Mouse (Mus musculus) lung, embryonic 16.5 days (tissue): ENCODE results near the gene Lsm7. TPM values are rescaled to one million over a fixed set of nuclear protein-coding genes. Genes with fewer than 3 reads are reported as not detected.

ENCODE experiments used
- ATAC-seq: fragments of 200-750 bp; cut with Nextera tagmentation; 2 replicates; pipeline ENCODE4 v1.8.0; 2017; ENCODE audit warnings: low read depth, mild to moderate bottlenecking, moderate library complexity
- H3K27ac ChIP-seq: fragments of 300-500 bp; sonication (generic); 2 replicates; pipeline ENCODE4 v1.5.1; 2014; ENCODE audit warnings: mild to moderate bottlenecking, control low read depth, low read length
- H3K27me3 ChIP-seq: fragments of 300-500 bp; sonication (generic); 2 replicates; pipeline ENCODE4 v1.6.1; 2014; ENCODE audit warnings: low read depth, low read length, mixed read lengths; ENCODE audit not compliant: control insufficient read depth, insufficient read depth
- H3K36me3 ChIP-seq: fragments of 300-500 bp; sonication (generic); 2 replicates; pipeline ENCODE4 v1.6.1; 2014; ENCODE audit warnings: low read length; ENCODE audit not compliant: control insufficient read depth, insufficient read depth
- H3K4me1 ChIP-seq: fragments of 300-500 bp; sonication (generic); replicated peaks from 2 replicates; pipeline ENCODE4 v1.6.1; 2014; ENCODE audit warnings: low read length, mixed read lengths; ENCODE audit not compliant: control insufficient read depth, insufficient read depth
- H3K4me2 ChIP-seq: fragments of 300-500 bp; sonication (generic); 2 replicates; pipeline ENCODE4 v1.6.1; 2014; ENCODE audit warnings: low read depth, low read length, control low read depth
- H3K4me3 ChIP-seq: fragments of 300-500 bp; sonication (generic); 2 replicates; pipeline ENCODE4 v1.5.1; 2014; ENCODE audit warnings: mild to moderate bottlenecking, low read length, control low read depth
- H3K9ac ChIP-seq: fragments of 300-500 bp; sonication (generic); 2 replicates; pipeline ENCODE4 v1.6.1; 2014; ENCODE audit warnings: low read length, control low read depth
- H3K9me3 ChIP-seq: fragments of 300-500 bp; sonication (generic); 2 replicates; pipeline ENCODE4 v1.6.1; 2016; ENCODE audit warnings: low read length; ENCODE audit not compliant: control insufficient read depth
- WGBS: fragments of 180-500 bp; shearing (Covaris S2); extraction: QIAGEN DNeasy Blood & Tissue Kit; methylation state at CpG from one replicate; pipeline ENCODE4 v1.1.7; 2014; 5-methylcytosine and 5-hydroxymethylcytosine counted together
- polyA plus RNA-seq: library from polyadenylated mRNA; unstranded; fragments of >200 nt; fragmentation: Nextera tagmentation; extraction: Ambion mirVana; gene quantifications from 2 replicates; pipeline ENCODE4 v1.2.1, GENCODE M21; 2015

Lsm7 gene
- polyA plus RNA-seq, 1 experiment from 2014 or later: 234 TPM

- WGBS: 47% methylated on average over 5 of the region's 5 CpGs
Measured at GRCm38 (mm10) chr10:80812391-80813041, 42.5 kb downstream of the Lsm7 start.

GRCm38 (mm10) chr10:80810084-80810483 is 44.9 kb downstream of the Lsm7 start:
- H3K9ac ChIP-seq: peak overlapping the region; percentile 15; the same call in 1 of the 2 replicates
- peak overlapping the region; percentile 17; the same call in 1 of the 2 replicates for H3K4me2 ChIP-seq

More at GRCm38 (mm10) chr10:80812391-80813041, 42.5 kb downstream of the Lsm7 start:
- Histone ChIP-seq H3K4me1 (peaks cover 21% of the 10 kb centered on the region), H3K4me3 (no peak overlapping the region), H3K9me3 (no peaks in the 10 kb centered on the region), H3K36me3 (no peaks in the 10 kb centered on the region), H3K9ac (no peak overlapping the region), H3K27ac (no peak overlapping the region), H3K27me3 (peaks cover 17% of the 10 kb centered on the region), H3K4me2 (no peak overlapping the region)
- ATAC-seq: no peak

GRCm38 (mm10) chr10:80808985-80809632 is 45.9 kb downstream of the Lsm7 start:
- H3K4me3 ChIP-seq: peak overlapping the region; percentile 2; the same call in 1 of the 2 replicates
- peak overlapping the region; percentile 25 for H3K9ac ChIP-seq
- peaks cover 17% of the 10 kb centered on the region for H3K27me3 ChIP-seq
- peaks cover 12% of the 10 kb centered on the region for H3K36me3 ChIP-seq
- WGBS: 10% methylated on average over 18 of the region's 18 CpGs
- H3K9me3 ChIP-seq: no peaks in the 10 kb centered on the region
- no peak for ATAC-seq
- peak overlapping the region; percentile 40 for H3K4me2 ChIP-seq
- peaks cover 30% of the 10 kb centered on the region for H3K4me1 ChIP-seq
- H3K27ac ChIP-seq: no peak overlapping the region

More at GRCm38 (mm10) chr10:80810084-80810483, 44.9 kb downstream of the Lsm7 start:
- Histone ChIP-seq H3K4me3 (no peak overlapping the region), H3K9me3 (no peaks in the 10 kb centered on the region), H3K4me1 (peaks cover 30% of the 10 kb centered on the region), H3K36me3 (peaks cover 2% of the 10 kb centered on the region), H3K27me3 (peaks cover 17% of the 10 kb centered on the region), H3K27ac (no peak overlapping the region)
- WGBS: 6% methylated on average over 20 of the region's 20 CpGs
- no peak for ATAC-seq

GRCm38 (mm10) chr10:80808099-80808984 is 46.7 kb downstream of the Lsm7 start:
- Histone ChIP-seq H3K27me3 (peaks cover 17% of the 10 kb centered on the region), H3K9me3 (no peaks in the 10 kb centered on the region), H3K4me2 (peak overlapping the region; percentile 40), H3K36me3 (peaks cover 19% of the 10 kb centered on the region), H3K4me1 (peaks cover 30% of the 10 kb centered on the region), H3K27ac (no peak overlapping the region), H3K4me3 (peak overlapping the region; percentile 2; the same call in 1 of the 2 replicates), H3K9ac (peak overlapping the region; percentile 25)
- ATAC-seq: no peak
- 18% methylated on average over 39 of the region's 40 CpGs for WGBS

- Histone ChIP-seq H3K4me1 (peaks cover 30% of the 10 kb centered on the region), H3K9ac (peak overlapping the region; percentile 63), H3K36me3 (peaks cover 30% of the 10 kb centered on the region), H3K27ac (peak overlapping the region; percentile 47), H3K4me2 (peak overlapping the region; percentile 65), H3K4me3 (peak overlapping the region; percentile 53), H3K9me3 (no peaks in the 10 kb centered on the region), H3K27me3 (peaks cover 17% of the 10 kb centered on the region)
- WGBS: 2% methylated on average over 57 of the region's 58 CpGs
- ATAC-seq: peak; percentile 75
Measured at GRCm38 (mm10) chr10:80807057-80807627, 47.9 kb downstream of the Lsm7 start.

GRCm38 (mm10) chr10:80806341-80807056 is 48.5 kb downstream of the Lsm7 start:
- peak overlapping the region; percentile 53 for H3K4me3 ChIP-seq
- no peak; the same call in 1 of the 2 replicates for ATAC-seq
- no peaks in the 10 kb centered on the region for H3K9me3 ChIP-seq
- peak overlapping the region; percentile 63 for H3K9ac ChIP-seq
- peaks cover 17% of the 10 kb centered on the region for H3K27me3 ChIP-seq
- peaks cover 36% of the 10 kb centered on the region for H3K36me3 ChIP-seq
- peak overlapping the region; percentile 47 for H3K27ac ChIP-seq
- H3K4me2 ChIP-seq: peak overlapping the region; percentile 65
- WGBS: 39% methylated on average over 34 of the region's 34 CpGs
- peaks cover 30% of the 10 kb centered on the region for H3K4me1 ChIP-seq

GRCm38 (mm10) chr10:80805925-80806324 is 49.1 kb downstream of the Lsm7 start:
- Histone ChIP-seq H3K4me3 (no peak overlapping the region), H3K4me2 (no peak overlapping the region), H3K9ac (no peak overlapping the region), H3K27ac (no peak overlapping the region), H3K27me3 (peaks cover 17% of the 10 kb centered on the region), H3K4me1 (peaks cover 30% of the 10 kb centered on the region), H3K36me3 (peaks cover 39% of the 10 kb centered on the region), H3K9me3 (no peaks in the 10 kb centered on the region)
- WGBS: 10% methylated on average over 3 of the region's 3 CpGs
- ATAC-seq: peak; percentile 39

- Histone ChIP-seq H3K4me3 (no peak overlapping the region), H3K4me2 (no peak overlapping the region), H3K27ac (no peak overlapping the region), H3K36me3 (peaks cover 39% of the 10 kb centered on the region), H3K9ac (no peak overlapping the region), H3K27me3 (peaks cover 13% of the 10 kb centered on the region), H3K9me3 (no peaks in the 10 kb centered on the region), H3K4me1 (peaks cover 30% of the 10 kb centered on the region)
- ATAC-seq: no peak
- WGBS: 74% methylated on average over 5 of the region's 5 CpGs
Measured at GRCm38 (mm10) chr10:80805322-80805721, 49.7 kb downstream of the Lsm7 start.
